Mouse (Mus musculus) 3134 (cell line): ENCODE measurements around the gene Tomm40.

Experiments used
- DNase-seq: peaks from one replicate; pipeline ENCODE4 v3.0.0-alpha.2; 2011; ENCODE audit warnings: low spot score; ENCODE audit not compliant: insufficient read length; ENCODE audit errors: extremely low read depth

Gene Tomm40

GRCm38 (mm10) chr7:19663940-19664339 is 51.3 kb downstream of the Tomm40 start:
- DNase-seq = no peak

DNA sequence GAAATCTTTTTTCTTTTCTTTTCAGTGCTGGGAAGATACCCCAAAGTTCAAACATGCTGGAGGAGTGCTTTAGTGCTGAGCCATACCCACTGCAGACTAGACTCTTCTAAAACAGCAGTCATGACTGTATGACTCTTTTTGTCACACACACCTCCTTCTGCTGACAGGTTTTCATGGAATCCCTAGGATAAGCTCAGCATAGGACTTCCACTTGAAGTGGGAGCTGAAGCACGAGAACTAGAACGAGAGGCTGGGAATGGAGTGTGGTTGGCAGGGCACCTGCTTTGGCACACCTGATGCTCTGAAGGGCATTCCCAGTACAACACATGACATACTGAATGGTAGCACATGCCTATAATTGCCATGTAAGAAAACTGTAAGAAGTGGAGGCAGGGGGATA is 62.6 kb downstream of the Tomm40 start:
- DNase-seq = no peak
